Mouse (Mus musculus) cerebellum, adult 18-20 months (tissue): ENCODE data around the gene Orm2.

Experiments
- DNase-seq, 2 experiments: peaks; one replicate each; pipeline ENCODE4 v3.0.0; 2021

The Orm2 gene

DNA sequence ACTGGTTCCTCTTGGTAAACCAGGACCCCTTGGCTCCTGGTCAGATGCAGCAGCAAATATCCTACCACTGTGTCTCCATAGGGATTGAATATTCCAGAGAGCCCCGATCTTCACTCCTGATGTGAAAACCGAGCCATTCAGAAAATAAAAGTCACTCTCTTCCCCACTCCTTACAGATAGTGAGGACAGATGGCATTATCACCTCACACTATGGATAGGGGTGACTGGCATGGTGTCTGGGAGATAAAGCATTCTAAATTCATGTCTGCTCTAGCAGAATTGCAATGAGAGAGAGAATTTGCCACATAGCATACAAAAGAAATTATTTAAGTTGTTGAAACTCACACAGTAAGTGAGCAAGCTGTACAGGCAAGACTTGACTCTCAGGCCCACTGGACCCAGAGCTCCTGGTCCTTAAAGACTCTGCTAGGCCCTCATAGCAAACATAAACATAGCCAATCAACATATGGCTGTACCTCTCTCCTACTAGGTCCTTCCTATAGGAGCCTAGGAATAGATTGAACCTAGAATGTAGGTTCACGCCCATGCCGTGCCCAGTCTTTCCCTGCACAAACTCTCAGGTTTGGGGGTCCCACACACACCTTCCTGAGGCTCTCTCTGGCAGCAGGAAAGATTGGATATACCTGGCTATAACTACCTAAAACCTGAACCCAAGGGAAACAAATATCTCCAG is 20.6 kb downstream of the Orm2 start:
- no peak for DNase-seq

DNA sequence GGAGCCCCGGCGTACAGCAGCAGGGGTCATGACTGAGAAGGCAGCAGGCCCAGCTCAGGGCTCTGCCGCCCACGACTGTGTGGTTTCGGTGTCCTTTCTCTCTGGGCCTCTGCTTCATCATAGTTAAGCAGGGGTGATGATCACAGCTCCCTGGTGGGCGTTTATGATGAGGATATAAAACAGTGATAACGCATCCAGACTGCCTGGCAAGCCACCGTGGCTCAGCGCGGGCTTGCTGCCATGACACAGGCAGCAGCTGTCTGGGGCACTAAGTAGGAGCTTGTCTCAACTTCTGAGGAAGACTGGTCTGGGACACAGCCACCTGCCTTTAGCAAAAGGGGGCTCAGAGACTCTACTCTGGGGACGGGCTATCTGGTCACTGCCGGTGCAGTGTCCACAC is 21.2 kb downstream of the Orm2 start:
- no peak for DNase-seq

- DNase-seq = no peak
These were observed 22.0 kb downstream of the Orm2 start for GRCm38 (mm10) chr4:63384262-63384661.

DNA sequence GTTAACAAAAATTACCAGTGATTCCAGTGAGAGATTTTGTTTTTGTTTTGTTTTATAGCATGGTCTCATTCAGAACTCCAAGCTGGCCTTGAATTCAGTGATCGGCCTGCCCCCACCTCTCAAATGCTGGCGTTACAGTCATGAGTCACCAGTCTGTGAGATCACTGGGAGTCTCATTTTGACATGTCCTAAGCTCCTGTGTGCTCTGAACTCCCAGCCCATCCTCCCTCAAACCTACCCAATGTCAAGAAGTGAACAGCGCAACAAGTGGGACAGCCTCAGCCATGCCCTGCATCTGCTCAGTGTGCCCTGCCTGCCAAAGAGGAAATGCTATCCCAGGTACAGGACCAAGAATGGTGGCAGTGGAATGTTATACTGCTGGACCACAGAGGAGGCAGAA is 23.0 kb downstream of the Orm2 start:
- DNase-seq = no peak

DNA sequence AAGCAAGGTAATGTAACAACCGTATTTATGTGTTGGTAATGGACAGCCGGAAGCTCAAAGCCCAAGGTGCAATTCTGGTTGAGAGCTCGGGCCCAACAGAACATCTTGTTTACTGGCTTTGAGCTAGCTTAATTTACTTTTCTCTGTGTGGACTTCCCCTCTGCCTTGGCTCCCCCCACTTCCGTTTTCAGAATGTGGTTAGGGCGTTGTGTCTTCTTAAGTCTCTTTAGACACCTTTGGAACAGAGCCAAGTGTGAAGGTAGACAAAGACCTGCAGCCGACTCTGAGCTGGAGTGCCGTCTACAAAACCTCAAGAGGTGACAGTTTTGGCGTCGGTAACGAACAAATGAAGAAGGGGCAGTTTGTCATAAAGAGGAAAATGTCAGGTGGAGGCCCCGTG is 23.5 kb downstream of the Orm2 start:
- no peak for DNase-seq

DNA sequence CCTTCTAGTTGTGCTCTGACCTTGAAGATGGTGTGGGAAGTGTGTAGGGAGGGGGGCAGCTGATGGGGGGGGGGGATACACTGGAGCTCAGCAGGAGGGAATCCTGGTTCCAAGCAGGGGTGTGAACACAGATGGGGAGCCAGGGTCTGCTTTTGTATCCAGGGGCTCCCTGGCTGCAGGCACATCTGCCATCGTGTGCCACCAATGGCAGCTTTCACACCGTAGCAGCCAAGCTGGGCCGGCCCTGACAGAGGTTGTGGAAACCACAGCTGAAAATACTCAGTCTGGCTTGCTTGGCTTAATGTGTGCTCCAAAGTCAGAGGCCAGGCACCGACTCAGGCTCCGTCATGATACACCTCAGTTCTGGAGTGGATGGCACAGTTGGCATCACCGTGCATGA is 25.8 kb downstream of the Orm2 start:
- no peak for DNase-seq

DNA sequence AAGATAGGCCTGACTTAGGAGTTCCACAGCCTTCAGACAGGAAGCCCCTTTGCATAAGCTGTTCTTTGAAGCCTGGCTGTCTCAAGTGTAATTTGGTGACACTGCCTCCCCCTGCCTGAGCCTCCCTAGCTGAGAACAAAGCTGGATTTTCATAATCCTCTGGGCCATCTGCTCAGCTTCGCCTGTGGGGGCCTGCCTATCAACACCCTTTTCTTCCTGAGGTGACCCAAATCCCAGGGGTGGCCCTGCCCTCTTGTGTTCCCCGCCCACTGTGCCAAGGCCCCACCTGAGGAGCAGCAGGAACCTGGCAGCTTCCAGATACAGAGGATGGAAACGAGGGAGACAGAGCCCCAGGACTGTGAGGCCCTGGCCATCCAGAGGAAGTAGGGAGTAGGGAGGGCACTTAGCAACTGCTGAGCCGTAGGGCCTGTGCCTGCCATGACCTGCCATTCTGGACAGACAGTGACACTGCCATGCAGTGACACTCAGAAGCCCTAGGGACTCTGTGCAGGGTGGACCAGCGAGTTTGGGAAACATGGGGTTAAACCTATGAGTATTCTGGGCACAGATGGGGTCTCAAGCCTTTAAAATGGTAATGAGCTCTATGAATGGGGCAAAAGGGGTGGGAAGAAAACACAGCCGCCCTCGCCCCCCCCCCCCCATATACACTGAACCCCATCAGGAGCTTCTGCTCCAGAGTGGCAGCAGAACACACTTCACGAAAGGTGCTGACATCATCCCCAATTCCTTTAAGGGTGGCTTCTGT is 27.1 kb downstream of the Orm2 start:
- DNase-seq = no peak

DNA sequence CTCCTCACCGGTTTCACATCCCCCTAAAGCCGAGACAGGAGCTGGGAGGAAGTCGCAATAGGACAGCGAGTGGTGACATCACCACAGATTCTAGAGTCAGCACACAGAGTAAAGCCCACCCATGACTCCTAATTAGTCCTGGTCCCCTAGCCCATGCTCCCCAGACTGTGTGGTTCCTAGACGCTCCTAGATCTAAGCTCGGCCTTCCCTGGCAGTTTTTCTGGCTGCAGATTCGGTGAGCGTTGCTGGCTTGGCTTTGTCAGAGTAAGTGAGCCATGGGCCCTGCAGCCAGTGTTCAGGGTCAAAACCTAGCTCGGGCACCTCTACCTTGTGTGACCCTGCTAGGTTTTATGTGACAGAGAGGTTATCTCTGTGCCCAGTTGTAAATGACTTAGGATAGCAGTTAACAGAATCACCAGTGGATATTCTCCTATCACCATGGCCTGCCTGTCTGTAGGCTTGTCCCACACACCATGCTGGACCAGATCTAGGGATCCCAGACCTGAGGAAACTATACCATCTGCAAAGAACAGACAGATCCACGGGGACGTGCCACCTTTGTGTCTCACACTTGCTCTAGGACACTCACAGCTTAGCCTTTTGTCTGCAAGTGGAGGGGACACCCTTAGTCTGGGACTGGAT is 27.8 kb downstream of the Orm2 start:
- DNase-seq = no peak

GRCm38 (mm10) chr4:63391322-63391721 is 29.1 kb downstream of the Orm2 start:
- no peak for DNase-seq

- DNase-seq = no peak
These were observed 35.8 kb downstream of the Orm2 start for GRCm38 (mm10) chr4:63397981-63398537.

- no peak for DNase-seq
These were observed 36.8 kb downstream of the Orm2 start for GRCm38 (mm10) chr4:63398854-63399609.

GRCm38 (mm10) chr4:63399691-63400270 is 37.5 kb downstream of the Orm2 start:
- DNase-seq = no peak

GRCm38 (mm10) chr4:63400541-63401306 is 38.5 kb downstream of the Orm2 start:
- no peak for DNase-seq

DNA sequence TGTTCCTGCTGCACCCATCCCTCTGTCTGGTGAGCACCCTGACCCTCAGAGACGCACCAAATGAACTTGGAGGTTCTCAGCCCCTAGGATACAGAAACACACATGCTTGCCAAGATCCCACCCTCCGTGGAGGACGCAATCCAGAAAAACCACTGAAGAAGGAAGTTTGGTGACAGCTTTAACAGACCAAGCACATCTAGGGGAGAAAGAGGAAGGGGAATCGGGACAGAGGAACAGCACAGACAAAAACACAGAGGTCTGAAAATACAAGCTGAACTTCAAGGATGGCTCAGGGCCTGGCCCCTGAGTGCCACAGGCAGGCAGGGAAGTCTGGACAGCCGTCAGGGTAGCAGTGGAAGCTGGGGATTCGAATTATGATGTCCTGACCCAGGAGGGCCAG is 39.4 kb downstream of the Orm2 start:
- no peak for DNase-seq

DNA sequence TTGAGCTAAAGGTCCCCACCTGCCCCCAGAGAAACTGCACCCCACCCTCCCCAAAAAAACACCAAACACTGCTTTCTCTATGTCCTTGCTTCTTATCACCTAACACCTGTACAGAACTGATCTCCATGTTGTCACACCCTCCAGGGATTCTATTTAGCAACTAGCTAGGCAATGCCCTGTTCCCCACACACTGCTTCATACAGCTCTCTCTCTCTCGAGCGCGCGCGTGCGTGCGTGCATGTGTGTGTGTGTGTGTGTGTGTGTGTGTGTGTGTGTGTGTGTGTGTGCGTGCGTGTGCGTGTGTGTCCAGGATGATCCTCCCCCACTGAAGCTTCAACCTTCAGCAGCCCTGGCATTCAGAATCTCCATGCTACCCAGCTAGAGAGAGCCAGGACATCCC is 39.8 kb downstream of the Orm2 start:
- no peak for DNase-seq

GRCm38 (mm10) chr4:63402558-63402957 is 40.3 kb downstream of the Orm2 start:
- DNase-seq = no peak

DNA sequence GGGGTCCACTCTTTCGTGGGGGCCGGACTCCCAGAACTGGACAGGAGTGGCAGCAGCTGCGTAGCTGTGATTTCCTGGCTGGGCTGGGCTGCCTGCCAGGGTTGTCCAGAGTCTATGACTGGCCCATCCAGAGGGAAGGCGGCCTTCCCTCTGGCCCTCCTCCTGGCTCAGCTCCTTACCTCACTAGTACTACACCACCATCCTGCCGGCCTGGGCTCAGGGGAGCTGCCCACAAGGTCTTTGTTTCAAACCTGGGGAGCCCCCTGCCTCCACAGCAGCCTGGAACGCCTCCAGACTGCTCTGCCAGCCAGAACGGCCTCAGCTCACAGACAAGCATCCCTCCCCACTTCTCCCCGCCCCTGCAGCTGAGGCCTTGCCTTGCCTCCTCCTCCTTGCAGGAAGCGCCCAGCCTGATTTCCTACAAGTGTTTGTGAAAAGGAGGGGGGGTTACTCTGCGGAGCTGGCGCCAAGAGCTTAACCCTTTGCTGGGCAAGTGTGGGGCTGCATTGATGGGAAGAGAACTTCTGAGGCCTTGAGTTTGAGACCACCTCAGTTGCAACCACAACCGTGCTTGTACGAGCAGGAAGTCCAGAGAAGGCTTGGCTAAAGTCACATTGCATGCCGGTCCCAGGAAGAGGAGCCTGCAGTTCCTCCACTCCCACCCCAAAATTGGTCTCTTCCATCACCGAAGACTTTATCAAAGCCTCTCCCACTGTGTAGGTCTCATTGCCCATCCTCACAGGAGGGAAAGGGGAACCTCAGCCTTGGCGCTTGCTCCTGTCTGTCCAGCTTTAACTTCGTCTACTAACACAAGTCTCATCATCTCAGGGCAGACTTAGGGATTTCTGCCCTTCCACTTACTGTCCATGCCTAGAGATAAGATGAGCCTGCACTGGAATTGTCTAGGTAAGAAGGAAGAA is 41.1 kb downstream of the Orm2 start, which contains the start of gene Akna:
TSS of gene Akna (minus strand) at position 315 of the 920 bp plus-strand sequence.
- peak; percentile 12 to 31 for DNase-seq

DNA sequence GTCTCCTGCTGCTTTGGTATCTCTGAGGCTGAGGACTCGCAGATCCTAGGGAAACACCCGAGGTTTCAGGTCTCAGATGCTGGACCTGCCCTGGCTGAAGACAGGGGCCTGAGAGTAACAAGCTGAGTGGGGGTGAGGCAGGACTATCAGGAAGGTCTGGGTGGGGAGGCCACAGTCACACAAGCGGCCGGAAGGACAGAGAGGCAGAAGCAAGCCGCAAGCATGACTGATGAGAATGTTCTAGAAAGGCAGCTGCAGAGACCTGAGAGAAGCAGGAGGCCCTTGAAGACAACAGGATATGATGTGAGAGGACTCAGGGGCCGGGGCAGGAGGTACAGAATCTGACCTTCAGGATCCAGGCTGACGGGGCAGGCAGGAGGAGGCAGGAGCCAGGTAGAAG is 42.0 kb downstream of the Orm2 start:
- DNase-seq = no peak

GRCm38 (mm10) chr4:63405051-63405450 is 42.8 kb downstream of the Orm2 start:
- DNase-seq = no peak

- no peak for DNase-seq
These were observed 43.4 kb downstream of the Orm2 start for GRCm38 (mm10) chr4:63405683-63406082.

DNA sequence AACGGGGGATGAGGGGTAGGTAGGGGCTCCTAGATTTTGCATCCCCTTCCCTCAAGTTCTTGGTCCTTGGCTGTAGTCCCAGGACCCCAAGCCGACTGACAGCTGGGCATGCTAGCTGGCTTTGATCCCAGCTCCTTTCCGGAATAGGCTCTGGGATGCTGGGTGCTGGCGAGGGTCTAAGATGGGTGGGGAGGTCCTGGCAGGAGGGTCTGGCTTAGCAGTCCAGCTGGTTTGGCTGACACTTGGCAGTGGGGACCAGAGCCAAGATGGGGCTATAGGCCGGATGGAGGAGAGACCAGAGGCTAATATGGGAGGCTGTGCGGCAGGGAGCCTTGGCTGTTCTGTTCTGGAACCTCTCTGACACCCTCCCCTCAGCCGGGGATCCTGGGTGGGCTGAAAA is 46.0 kb downstream of the Orm2 start:
- DNase-seq = no peak
